Comparison of ENCODE assay signal across 8 mouse cellular contexts in genomic region chr4:43010161-43011038, GRCm38 (mm10). TPM values are rescaled to one million over a fixed set of nuclear protein-coding genes. Genes with fewer than 3 reads are reported as not detected.
DNase-seq lines count a peak whose midpoint lies in the region; ATAC-seq and TF ChIP-seq lines count a peak whose summit lies in the region.

Gene Fancg (minus strand): TSS chr4:43010506.

- peak; percentile 71 for DNase-seq in ES-E14 (ENCODE audit: low read depth, low spot score)
- DNase-seq in heart, postnatal 0 days (ENCODE audit: low spot score) = peak; percentile 61
- peak; percentile 88 to 91 for DNase-seq in kidney, postnatal 4 days
- peak; percentile 82 for DNase-seq in telencephalon, adult 2 months (ENCODE audit: low read depth, low spot score)

- peaks cover 0 to 10% of the 10 kb centered on the region in 2 experiments; a peak in 2 of 4 replicates for H3K4me1 ChIP-seq in ES-E14 (ENCODE audit: control insufficient read depth in 2 of 2, insufficient read depth in 2 of 2, low read length in 2 of 2, poor library complexity in 1 of 2)
- H3K4me1 ChIP-seq in forebrain, embryonic 13.5 days = peaks cover 14% of the 10 kb centered on the region
- H3K4me1 ChIP-seq in heart, postnatal 0 days (ENCODE audit: control insufficient read depth, insufficient read depth) = peaks cover 4% of the 10 kb centered on the region; the same call in 1 of the 2 replicates
- peaks cover 10% of the 10 kb centered on the region for H3K4me1 ChIP-seq in liver, embryonic 16.5 days (ENCODE audit: control insufficient read depth, low read depth, low read length)
- peaks cover 12% of the 10 kb centered on the region for H3K4me1 ChIP-seq in neural tube, embryonic 12.5 days

- no peaks in the 10 kb centered on the region for H3K27me3 ChIP-seq in forebrain, embryonic 13.5 days
- no peaks in the 10 kb centered on the region for H3K27me3 ChIP-seq in heart, postnatal 0 days (ENCODE audit: control insufficient read depth, insufficient read depth, low read length)
- H3K27me3 ChIP-seq in liver, embryonic 16.5 days (ENCODE audit: control insufficient read depth, insufficient read depth, low read depth, low read length) = no peaks in the 10 kb centered on the region
- H3K27me3 ChIP-seq in neural tube, embryonic 12.5 days (replicated peaks) = no peaks in the 10 kb centered on the region

- H3K27ac ChIP-seq in ES-E14 (ENCODE audit: insufficient read depth, low read depth, low read length, poor library complexity, severe bottlenecking) = peak within 1 kb of the TSS; percentile 72
- peak within 1 kb of the TSS; percentile 59; the same call in 1 of the 2 replicates for H3K27ac ChIP-seq in forebrain, embryonic 13.5 days
- H3K27ac ChIP-seq in heart, postnatal 0 days (ENCODE audit: low read depth) = peak within 1 kb of the TSS; percentile 34; the same call in 1 of the 2 replicates
- H3K27ac ChIP-seq in liver, embryonic 16.5 days (ENCODE audit: low read length) = peak within 1 kb of the TSS; percentile 52
- H3K27ac ChIP-seq in neural tube, embryonic 12.5 days = no peak within 1 kb of the TSS

- in situ Hi-C loops in ES-E14 (cut with MboI; ENCODE audit: low sequenced_read_pairs in 2 of 2, unreplicated experiment in 2 of 2) = no loop called here

- no peak for TF ChIP-seq CTCF in heart, postnatal 0 days (IDR thresholded peaks at IDR 0.05; ENCODE audit: low read depth)

- H3K36me3 ChIP-seq in ES-E14 (ENCODE audit: control insufficient read depth, insufficient read depth, low read length, poor library complexity, severe bottlenecking) = 0 out of 2 replicates have a peak, but pooled peaks cover 2% of the 10 kb centered on the region
- peaks cover 11% of the 10 kb centered on the region; the same call in 1 of the 2 replicates for H3K36me3 ChIP-seq in forebrain, embryonic 13.5 days (ENCODE audit: poor library complexity, severe bottlenecking)
- H3K36me3 ChIP-seq in heart, postnatal 0 days (replicated peaks; ENCODE audit: control insufficient read depth, insufficient read depth, low read length) = no peaks in the 10 kb centered on the region
- no peaks in the 10 kb centered on the region for H3K36me3 ChIP-seq in liver, embryonic 16.5 days (ENCODE audit: control insufficient read depth, insufficient read depth)
- peaks cover 7% of the 10 kb centered on the region; the same call in 1 of the 2 replicates for H3K36me3 ChIP-seq in neural tube, embryonic 12.5 days

- WGBS in forebrain, embryonic 13.5 days = under 1% methylated on average over 37 of the region's 37 CpGs
- WGBS in heart, postnatal 0 days = 1% methylated on average over 37 of the region's 37 CpGs
- 2% methylated on average over 37 of the region's 37 CpGs for WGBS in liver, embryonic 16.5 days (ENCODE audit: insufficient replicate concordance)
- 2% methylated on average over 37 of the region's 37 CpGs for WGBS in neural tube, embryonic 12.5 days

- peak within 1 kb of the TSS; percentile 85 for H3K4me2 ChIP-seq in forebrain, embryonic 13.5 days
- H3K4me2 ChIP-seq in heart, postnatal 0 days (ENCODE audit: low read depth, low read length) = peak within 1 kb of the TSS; percentile 76
- peak within 1 kb of the TSS; percentile 77 for H3K4me2 ChIP-seq in liver, embryonic 16.5 days (ENCODE audit: low read depth, low read length)
- H3K4me2 ChIP-seq in neural tube, embryonic 12.5 days (replicated peaks) = peak within 1 kb of the TSS; percentile 69

- H3K9ac ChIP-seq in ES-E14 (ENCODE audit: insufficient read depth, low read depth, low read length, poor library complexity, severe bottlenecking) = peak within 1 kb of the TSS; percentile 91
- H3K9ac ChIP-seq in forebrain, embryonic 13.5 days = peak within 1 kb of the TSS; percentile 75
- peak within 1 kb of the TSS; percentile 52 for H3K9ac ChIP-seq in heart, postnatal 0 days (replicated peaks; ENCODE audit: low read depth, low read length)
- H3K9ac ChIP-seq in liver, embryonic 16.5 days (ENCODE audit: low read depth, low read length) = peak within 1 kb of the TSS; percentile 74
- H3K9ac ChIP-seq in neural tube, embryonic 12.5 days = peak within 1 kb of the TSS; percentile 58

- H3K4me3 ChIP-seq in ES-E14 (ENCODE audit: insufficient read depth in 1 of 2, low read depth in 1 of 2, low read length in 2 of 2, poor library complexity in 1 of 2, severe bottlenecking in 1 of 2) = peak within 1 kb of the TSS; percentile 89 to 95
- H3K4me3 ChIP-seq in forebrain, embryonic 13.5 days = peak within 1 kb of the TSS; percentile 66
- peak within 1 kb of the TSS; percentile 92 for H3K4me3 ChIP-seq in heart, postnatal 0 days (ENCODE audit: low read depth, low read length)
- peak within 1 kb of the TSS; percentile 72 for H3K4me3 ChIP-seq in liver, embryonic 16.5 days (ENCODE audit: low read depth, low read length)
- H3K4me3 ChIP-seq in neural tube, embryonic 12.5 days = peak within 1 kb of the TSS; percentile 65

- H3K9me3 ChIP-seq in ES-E14 (ENCODE audit: control insufficient read depth, insufficient read depth, low read depth, low read length) = no peaks in the 10 kb centered on the region
- no peaks in the 10 kb centered on the region for H3K9me3 ChIP-seq in forebrain, embryonic 13.5 days (replicated peaks)
- H3K9me3 ChIP-seq in heart, postnatal 0 days (replicated peaks; ENCODE audit: control insufficient read depth, low read length) = no peaks in the 10 kb centered on the region
- no peaks in the 10 kb centered on the region for H3K9me3 ChIP-seq in liver, embryonic 16.5 days (replicated peaks; ENCODE audit: control insufficient read depth, low read length)
- no peaks in the 10 kb centered on the region for H3K9me3 ChIP-seq in neural tube, embryonic 12.5 days

- ATAC-seq in cerebellum, adult (ENCODE audit: insufficient number of reproducible peaks, low FRiP score, low TSS enrichment) = peak; percentile 84
- peak; percentile 95 for ATAC-seq in forebrain, embryonic 13.5 days
- ATAC-seq in heart, postnatal 0 days (ENCODE audit: insufficient read depth, low read depth) = peak; percentile 80
- ATAC-seq in liver, embryonic 16.5 days (ENCODE audit: low read depth) = peak; percentile 80
- peak; percentile 95 for ATAC-seq in neural tube, embryonic 12.5 days (ENCODE audit: low FRiP score, low read depth)

- TF ChIP-seq EP300 in heart, postnatal 0 days (IDR thresholded peaks at IDR 0.05; ENCODE audit: low read depth) = no peak

TF ChIP-seq in ES-E14, 5 proteins besides CTCF, POLR2A, EP300 and RAD21:
- TF ChIP-seq ZNF384 (IDR thresholded peaks at IDR 0.05; ENCODE audit: low read depth, low read length) = peak; percentile 47; the same call in 1 of the 2 replicates
- peak; percentile 84 for TF ChIP-seq HCFC1 (IDR thresholded peaks at IDR 0.05; ENCODE audit: borderline replicate concordance, insufficient read depth, low read length)
- TF ChIP-seq MAFK (IDR thresholded peaks at IDR 0.05; ENCODE audit: insufficient read depth, low read depth, low read length) = no peak

RNA-seq across cellular contexts. Expression of gene Fancg, which starts in this region (rescaled TPM):
- 13.0 and 16.9 TPM in 2 replicates for total RNA-seq in ES-E14 (2012; rRNA removed)
- 22.9 and 23.5 TPM in 2 replicates for polyA plus RNA-seq in forebrain, embryonic 13.5 days (2015; fragmentation: Nextera tagmentation; extraction: Ambion mirVana)
- 4.5 and 4.9 TPM in 2 replicates for total RNA-seq in heart, postnatal 0 days (2014; rRNA removed; ENCODE audit: low replicate concordance)
- 4.6 and 4.9 TPM in 2 replicates for polyA plus RNA-seq in heart, postnatal 0 days (2015; fragmentation: Nextera tagmentation; extraction: Ambion mirVana)
- 7.8 and 9.4 TPM in 2 replicates for polyA plus RNA-seq in liver, embryonic 16.5 days (2015; fragmentation: Nextera tagmentation; extraction: Ambion mirVana)
- 17.4 and 20.9 TPM in 2 replicates for polyA plus RNA-seq in neural tube, embryonic 12.5 days (2016; fragmentation: Nextera tagmentation; extraction: Ambion mirVana)
